Mouse (Mus musculus) spleen, postnatal 4 days (tissue): ENCODE measurements around the gene Slc25a28.

Source experiments
- DNase-seq, 2 experiments: peaks; one replicate each; pipeline ENCODE4 v3.0.0; 2022; ENCODE audit warnings: low spot score in 2 of 2

Gene Slc25a28

DNA sequence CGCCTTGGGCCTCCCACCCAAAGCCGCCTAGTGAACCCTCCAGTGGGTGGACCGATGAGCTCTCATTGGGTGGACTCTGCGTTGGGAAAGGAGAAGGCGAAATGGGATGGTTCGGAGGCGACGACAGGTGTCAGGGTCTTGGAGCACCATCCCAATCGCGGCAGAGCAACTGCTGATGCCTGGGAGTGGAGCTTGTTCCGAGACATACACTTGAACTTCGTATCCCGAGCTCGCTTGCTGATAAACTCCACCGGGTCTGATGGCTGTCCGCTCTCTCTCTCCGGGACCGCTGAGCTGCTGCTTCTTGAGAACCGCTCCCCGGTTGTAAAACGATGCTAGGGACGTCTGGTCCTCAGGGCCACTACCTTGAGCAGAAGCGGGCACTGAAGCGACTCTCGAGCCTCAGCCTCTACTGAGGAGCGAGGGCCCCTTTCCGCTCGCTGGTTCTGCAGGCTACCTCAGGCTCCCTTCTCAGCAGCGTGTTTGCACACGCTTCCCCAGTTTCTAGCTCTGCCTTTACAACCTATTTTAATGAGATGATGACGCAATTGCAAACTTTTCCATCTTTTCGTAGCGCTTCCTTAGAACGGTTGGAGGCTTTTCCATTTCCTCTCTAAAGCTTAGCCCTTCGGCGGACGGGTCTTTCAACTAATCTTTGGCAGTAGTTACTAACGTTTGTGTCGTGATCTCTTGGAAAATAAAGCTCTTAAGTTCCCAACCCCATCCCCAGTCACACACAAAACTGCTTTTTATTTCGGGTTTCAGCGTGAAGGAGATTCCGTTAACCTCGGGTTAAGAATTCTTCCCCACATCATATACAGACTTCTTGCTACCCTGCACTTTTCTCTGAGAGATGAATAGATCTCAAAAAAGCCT lies 1.1 kb upstream of the Slc25a28 start:
- peak in 1 of 2 experiments; percentile 53 for DNase-seq

DNA sequence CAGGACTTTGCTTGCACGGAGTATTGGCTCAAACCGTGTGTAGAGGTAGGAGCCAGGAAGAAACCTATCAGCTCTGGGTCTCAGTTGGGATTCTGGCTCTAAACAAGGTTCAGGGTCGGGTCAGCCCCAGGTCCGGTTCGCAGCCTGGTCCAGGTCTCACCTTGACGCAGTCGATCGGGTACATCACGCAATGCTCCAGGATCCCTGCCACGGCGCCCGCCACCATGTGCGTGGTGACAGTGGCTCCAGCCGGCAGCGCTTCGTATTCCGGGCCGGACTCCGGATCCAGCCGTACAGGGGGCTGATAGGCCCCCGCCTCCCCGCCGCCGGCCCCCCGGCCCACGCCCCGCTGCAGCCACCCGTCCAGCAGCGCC lies 378 bp downstream of the Slc25a28 start:
- no peak for DNase-seq

- DNase-seq, result no peak
Observed at GRCm38 (mm10) chr19:43673513-43674315, 967 bp downstream of the Slc25a28 start.

DNA sequence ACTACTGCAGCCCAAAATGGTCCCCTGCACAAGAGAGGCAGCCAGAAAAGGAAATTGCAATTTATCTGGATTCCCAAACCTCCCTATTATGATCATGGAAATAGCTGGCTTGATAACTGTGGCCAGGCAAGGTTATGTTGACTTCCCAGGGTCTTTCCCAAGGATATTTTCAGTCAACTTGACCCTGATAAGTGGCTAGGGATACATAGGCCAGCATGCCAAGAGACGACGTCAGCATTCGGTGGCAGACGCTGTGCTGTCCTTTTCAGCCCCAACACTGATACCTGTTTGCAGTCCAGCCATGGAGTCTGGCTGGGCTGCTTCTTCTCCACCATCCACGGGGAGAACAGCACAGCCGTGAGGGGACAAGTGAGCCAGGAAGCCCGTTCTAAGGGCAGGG lies 3.6 kb downstream of the Slc25a28 start:
- no peak for DNase-seq

- no peak for DNase-seq
Observed at GRCm38 (mm10) chr19:43669136-43669759, 5.4 kb downstream of the Slc25a28 start.

DNA sequence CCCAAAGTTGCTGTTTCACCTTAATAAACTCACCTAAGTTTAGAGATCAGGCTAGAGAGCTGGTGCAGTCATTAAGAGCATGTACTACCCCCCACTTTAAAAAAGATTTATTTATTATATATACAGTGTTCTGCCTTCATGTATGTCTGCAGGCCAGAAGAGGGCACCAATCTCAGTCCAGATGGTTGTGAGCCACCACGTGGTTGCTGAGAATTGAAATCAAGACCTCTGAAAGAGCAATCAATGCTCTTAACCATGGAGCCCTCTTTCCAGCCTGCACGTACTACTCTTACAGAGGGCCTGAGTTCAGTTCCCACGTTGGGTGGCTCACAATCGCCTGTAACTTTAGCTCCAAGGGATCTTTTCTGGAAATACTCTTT lies 7.3 kb downstream of the Slc25a28 start:
- DNase-seq, result no peak

DNA sequence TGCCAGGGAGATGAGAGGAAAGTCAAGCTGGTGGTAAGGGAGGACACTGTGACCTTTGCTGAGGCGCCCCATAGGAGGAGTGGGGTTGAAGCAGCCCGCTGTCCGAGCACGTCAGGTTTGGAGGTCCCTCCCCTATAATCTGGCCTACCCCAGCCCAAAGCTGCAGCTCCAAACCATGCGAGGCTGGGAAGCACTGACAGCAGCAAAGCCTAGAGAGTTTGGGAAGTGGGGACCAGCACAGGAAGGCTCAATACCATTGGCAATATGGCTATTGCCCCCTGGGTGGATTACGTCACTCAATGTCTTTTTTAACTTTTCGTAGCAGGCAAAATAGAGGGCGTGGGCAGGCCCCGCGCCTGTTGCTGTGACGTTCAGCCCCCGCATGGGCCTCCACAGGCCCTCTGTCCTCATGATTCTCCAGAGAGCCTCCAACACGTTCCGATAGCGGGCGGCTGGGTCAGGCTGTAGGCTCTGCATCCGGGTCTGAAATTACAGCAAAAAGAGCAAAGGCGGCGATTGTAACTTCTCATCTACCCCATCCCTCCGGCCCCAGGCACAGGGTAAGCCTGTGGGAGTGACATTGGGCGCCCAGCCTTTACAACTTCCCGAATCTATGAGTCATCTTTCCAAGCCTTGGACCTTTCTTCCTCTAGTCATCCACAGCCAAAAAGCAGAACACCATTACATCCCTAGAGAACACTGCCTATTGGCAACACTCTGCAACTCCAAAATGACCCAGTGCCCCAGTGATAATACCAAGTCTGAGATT lies 7.8 kb downstream of the Slc25a28 start:
- no peak for DNase-seq

GRCm38 (mm10) chr19:43665441-43666048 lies 9.1 kb downstream of the Slc25a28 start:
- peak in 1 of 2 experiments; percentile 27 for DNase-seq

GRCm38 (mm10) chr19:43663471-43663870 lies 11.2 kb downstream of the Slc25a28 start:
- DNase-seq, result no peak

DNA sequence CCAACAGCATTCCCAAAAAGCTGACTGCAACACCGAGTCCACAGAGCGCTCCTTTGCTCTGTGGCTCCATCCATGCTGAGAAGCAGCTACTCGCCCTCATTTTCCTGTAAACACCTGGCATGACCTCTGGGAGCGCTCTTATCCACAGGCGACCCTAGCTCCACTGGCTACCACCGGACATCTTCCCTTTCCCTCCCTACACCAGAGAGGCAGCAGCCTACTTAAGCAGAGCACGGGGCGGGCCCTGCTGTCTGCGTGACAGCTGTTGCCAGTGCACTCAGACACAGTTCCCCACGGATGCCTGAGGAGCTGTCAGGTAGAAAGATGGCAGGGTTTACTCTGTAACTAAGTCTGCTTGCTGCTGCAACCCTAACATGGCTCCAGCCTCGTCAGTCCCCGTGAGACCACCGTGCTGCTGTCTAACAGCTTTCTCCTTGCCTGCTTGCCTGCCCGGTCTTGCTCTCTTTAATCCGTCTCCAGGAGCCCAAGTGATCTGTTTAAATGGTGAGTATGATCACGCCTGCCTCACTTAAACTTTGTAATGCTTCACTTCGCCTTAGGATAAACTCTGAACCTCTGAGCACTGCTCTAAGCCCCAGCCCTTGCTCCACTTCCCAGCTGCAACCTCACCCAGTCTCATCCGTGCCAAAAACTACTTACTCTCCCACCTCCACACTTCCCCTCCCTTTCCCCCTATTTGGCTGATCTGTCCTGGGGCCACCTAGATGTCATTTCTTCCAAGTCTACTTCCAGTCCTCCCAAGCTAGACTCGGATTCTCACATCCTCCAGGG lies 12.3 kb downstream of the Slc25a28 start:
- DNase-seq, result no peak

GRCm38 (mm10) chr19:43660774-43661173 lies 13.9 kb downstream of the Slc25a28 start:
- DNase-seq, result no peak

- DNase-seq, result no peak
Observed at GRCm38 (mm10) chr19:43659632-43660031, 15.0 kb downstream of the Slc25a28 start.

DNA sequence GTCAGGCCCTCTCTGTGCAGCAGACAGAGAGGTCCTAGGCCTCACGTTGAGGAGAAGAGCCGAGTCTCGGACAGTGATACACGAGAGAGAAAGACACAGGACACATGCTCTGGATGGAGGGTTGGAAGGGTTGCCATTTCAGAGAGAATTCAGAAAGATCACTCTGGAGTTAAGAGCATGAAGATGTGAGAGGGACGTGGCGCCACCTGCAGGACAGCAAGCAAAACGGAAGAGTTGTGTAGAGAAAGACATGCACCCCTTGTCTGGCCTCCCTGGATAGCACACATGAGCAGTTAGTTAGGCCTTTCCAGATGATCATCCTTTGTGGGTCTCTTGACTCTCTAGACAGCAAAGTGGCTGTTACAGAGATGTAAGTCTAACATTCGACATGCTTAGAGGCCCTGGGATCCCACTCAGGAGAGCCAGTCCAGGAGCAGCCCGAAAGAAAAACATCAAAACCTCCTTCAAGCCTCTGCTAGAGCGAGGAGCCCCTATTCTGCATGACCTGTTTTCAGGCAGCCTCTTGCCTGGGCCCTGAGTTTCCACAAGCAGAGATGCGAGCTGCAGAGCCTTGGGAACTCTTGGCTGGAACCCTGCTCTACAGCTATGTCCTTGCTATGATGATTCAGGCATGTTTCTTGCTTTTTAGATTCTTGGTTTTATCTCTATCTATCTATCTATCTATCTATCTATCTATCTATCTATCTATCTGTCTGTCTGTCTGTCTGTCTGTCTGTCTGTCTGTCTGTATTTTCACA lies 18.8 kb downstream of the Slc25a28 start:
- DNase-seq, result peak; percentile 53 to 81

DNA sequence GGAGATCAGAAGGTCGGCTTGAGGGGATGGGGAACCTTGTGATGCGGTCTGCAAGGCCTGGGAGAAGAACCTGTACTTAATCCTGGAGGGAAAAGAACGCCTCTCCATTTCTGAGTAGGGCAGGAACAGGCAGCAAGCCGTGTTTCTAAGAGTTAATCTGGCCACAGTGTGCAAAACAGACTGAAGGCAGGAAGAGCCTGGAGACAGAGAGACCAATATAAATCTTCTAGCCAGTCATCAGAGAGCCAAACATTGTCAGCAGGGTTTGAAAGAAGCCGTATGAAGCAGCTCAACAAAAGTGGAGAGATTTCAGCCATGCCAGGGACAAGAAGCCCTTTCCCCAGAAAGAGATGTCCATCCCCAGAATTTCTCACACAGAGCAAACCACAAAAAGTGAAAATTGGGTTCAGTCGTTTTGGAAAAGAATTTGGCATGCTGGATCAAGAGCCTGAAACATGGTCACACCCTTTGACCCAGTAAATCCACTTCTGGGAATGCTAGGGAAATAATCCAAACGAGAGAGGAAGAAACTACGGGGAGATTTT lies 23.4 kb downstream of the Slc25a28 start:
- DNase-seq, result no peak

DNA sequence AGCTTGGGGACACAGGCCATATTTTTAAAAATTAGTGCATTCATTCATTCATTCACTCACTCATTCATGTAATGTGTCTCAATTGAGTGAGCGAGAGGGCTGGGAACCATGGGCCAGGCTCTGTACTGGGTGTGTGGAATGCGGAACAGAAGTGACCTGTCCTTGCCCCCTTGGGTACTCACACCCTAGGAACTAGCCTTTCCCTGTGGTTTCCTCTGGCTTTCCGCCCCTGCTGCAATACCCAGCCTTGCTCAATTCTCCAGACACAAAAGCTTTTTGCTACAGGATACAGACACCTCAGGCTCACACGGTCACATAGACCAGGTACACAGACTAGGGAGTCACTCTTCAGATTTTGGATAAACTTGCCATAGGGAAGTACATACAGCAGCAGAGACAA lies 26.3 kb downstream of the Slc25a28 start:
- DNase-seq, result peak in 1 of 2 experiments; percentile 39

DNA sequence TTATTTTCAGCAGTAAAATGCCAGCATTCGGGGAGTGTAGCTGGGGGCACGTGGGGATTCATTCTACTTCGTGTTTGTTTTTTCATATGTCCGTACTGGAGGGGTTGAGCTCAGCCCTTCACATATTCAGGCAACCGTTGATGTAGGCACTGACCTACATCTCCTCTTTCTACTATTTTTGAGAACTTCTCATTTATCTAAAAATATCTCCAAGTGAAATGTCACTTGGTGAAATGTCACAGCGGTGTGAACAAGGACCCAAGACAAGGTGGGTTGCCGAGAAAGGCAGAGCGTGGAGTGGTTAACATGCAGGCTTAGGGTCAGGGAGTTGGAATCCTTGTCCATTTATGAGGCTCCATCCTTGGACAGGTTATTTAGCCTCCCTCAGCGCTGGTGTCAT lies 27.4 kb downstream of the Slc25a28 start:
- no peak for DNase-seq

DNA sequence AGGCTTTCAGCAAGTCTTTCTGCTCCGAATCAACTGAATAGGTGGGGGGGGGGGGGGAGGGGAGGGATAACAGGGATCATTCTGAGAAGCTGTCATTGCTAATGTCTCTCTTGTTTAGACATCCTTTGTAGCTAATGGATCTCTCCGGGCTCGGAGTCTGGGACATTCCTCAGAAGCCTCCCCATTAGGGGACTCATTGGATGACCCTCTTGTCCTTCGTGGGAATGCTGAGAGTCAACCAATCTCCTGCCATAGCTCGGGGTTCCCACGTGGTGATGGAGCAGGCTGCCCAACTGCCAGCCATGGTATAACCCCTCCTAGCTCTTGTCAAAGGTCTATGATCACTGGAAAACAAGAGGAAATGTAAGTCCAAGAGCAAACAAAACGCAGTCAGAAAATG lies 27.8 kb downstream of the Slc25a28 start:
- no peak for DNase-seq

DNA sequence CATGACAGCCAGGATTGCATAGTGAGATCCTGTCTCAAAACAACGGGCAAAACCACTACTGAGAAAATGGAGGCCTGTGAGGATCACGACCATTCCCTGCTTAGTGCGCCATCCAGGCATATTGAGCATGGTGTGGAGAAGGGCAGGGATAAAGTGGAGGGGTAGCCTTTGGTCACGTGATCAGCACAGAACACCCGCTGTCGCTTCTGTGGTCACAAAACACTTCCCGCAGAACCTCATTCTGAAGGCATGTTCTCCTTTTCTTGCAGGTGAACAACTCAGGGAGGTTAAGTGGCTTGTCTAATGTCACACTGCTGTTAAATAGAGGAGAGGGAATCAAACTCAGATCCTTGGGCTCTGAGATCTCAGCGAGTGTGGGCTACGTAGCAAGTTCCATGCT lies 29.2 kb downstream of the Slc25a28 start:
- DNase-seq, result no peak

DNA sequence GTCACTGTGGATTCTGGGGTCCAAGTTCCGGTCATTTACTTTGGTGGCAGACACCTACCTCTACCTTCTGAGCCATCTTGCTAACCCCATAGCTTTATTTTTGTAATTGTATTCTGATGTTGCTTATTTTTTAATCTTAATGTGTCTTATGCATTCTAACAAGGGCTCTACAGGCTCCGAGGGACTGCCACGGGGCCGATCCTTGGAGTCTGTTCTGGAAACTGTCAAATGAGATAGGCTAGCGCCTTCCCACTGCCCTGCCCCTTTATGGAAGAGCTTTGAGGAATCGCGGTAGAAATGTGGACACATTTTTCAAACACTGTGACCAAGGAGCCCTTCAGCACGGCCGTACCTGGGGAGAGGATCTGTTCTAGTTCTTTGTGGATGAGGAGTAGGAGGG lies 31.8 kb downstream of the Slc25a28 start:
- DNase-seq, result no peak
